Mouse (Mus musculus) brain, embryonic 14.5 days (tissue): Measurements from ENCODE around the gene Ulk3.

Source experiments
- CTCF ChIP-seq: fragments of 200-500 bp; IDR thresholded peaks from 2 replicates; pipeline ENCODE4 v1.5.1; 2012; ENCODE audit warnings: inconsistent platforms, mild to moderate bottlenecking, moderate library complexity, borderline replicate concordance; ENCODE audit not compliant: insufficient read depth, insufficient read length; ENCODE audit errors: extremely low read depth
- POLR2A ChIP-seq: fragments of 200-500 bp; IDR thresholded peaks from 2 replicates; pipeline ENCODE4 v1.6.1; 2012; ENCODE audit warnings: mild to moderate bottlenecking, inconsistent platforms, borderline replicate concordance; ENCODE audit not compliant: poor library complexity, insufficient read depth, insufficient read length, severe bottlenecking; ENCODE audit errors: extremely low read depth

GRCm38 (mm10) chr9:57620674-57621073 lies 31.4 kb downstream of the Ulk3 start, which contains the start of gene Lman1l:
- TF ChIP-seq POLR2A = no peak
- TF ChIP-seq CTCF = no peak
